Mouse (Mus musculus) layer of hippocampus, postnatal 25 days (tissue): ENCODE measurements around the gene Slc24a3. TPM values are rescaled to one million over a fixed set of nuclear protein-coding genes. Genes with fewer than 3 reads are reported as not detected.

Experiments used
- DNase-seq, 2 experiments: peaks; one replicate each; pipeline ENCODE4 v3.0.0; 2022; ENCODE audit warnings: mixed read lengths in 2 of 2, low spot score in 1 of 2; ENCODE audit errors: extremely low spot score in 1 of 2
- total RNA-seq, 2 experiments: library from RNA; stranded (reverse); gene quantifications; 2 replicates each; pipeline ENCODE4 v1.2.3; 2021

Gene Slc24a3
- 100 to 1,000 TPM; 199 to 201 TPM for total RNA-seq

- DNase-seq: peak; percentile 68
These were observed at the start of gene Slc24a3 for GRCm38 (mm10) chr2:145167664-145168360. Gene Slc24a3, plus strand, starts transcription at chr2:145167754.

GRCm38 (mm10) chr2:145117762-145118161 lies 49.8 kb upstream of the Slc24a3 start:
- no peak for DNase-seq

- DNase-seq: no peak
These were observed 39.8 kb upstream of the Slc24a3 start for GRCm38 (mm10) chr2:145127747-145128146.

- no peak for DNase-seq
These were observed 30.8 kb upstream of the Slc24a3 start for GRCm38 (mm10) chr2:145136625-145137291.

GRCm38 (mm10) chr2:145150407-145150806 lies 17.1 kb upstream of the Slc24a3 start:
- DNase-seq: no peak

- DNase-seq: no peak
These were observed 16.7 kb upstream of the Slc24a3 start for GRCm38 (mm10) chr2:145150821-145151220.

GRCm38 (mm10) chr2:145152281-145152680 lies 15.3 kb upstream of the Slc24a3 start:
- DNase-seq: no peak

GRCm38 (mm10) chr2:145158972-145159371 lies 8.6 kb upstream of the Slc24a3 start:
- no peak for DNase-seq

GRCm38 (mm10) chr2:145161046-145161700 lies 6.4 kb upstream of the Slc24a3 start:
- DNase-seq: peak; percentile 80 to 93

- no peak for DNase-seq
These were observed 3.5 kb upstream of the Slc24a3 start for GRCm38 (mm10) chr2:145164086-145164485.

GRCm38 (mm10) chr2:145164562-145164961 lies 3.0 kb upstream of the Slc24a3 start:
- no peak for DNase-seq

- DNase-seq: no peak
These were observed 2.5 kb upstream of the Slc24a3 start for GRCm38 (mm10) chr2:145165076-145165475.

- DNase-seq: no peak
These were observed 1.7 kb upstream of the Slc24a3 start for GRCm38 (mm10) chr2:145165854-145166253.

GRCm38 (mm10) chr2:145167051-145167663 lies 397 bp upstream of the Slc24a3 start:
- DNase-seq: peak; percentile 62 to 65

GRCm38 (mm10) chr2:145168405-145168971 lies 934 bp downstream of the Slc24a3 start:
- DNase-seq: peak in 1 of 2 experiments; percentile 19

- DNase-seq: no peak
These were observed 5.6 kb downstream of the Slc24a3 start for GRCm38 (mm10) chr2:145172978-145173655.

- DNase-seq: no peak
These were observed 7.5 kb downstream of the Slc24a3 start for GRCm38 (mm10) chr2:145175036-145175435.

GRCm38 (mm10) chr2:145182410-145182809 lies 14.9 kb downstream of the Slc24a3 start:
- DNase-seq: no peak

GRCm38 (mm10) chr2:145188828-145189227 lies 21.3 kb downstream of the Slc24a3 start:
- no peak for DNase-seq

GRCm38 (mm10) chr2:145196043-145196442 lies 28.5 kb downstream of the Slc24a3 start:
- DNase-seq: no peak
